Comparison of ENCODE assay signal across 17 mouse cellular contexts in genomic region chr2:44394956-44395501, GRCm38 (mm10).
DNase-seq lines count a peak whose midpoint lies in the region; ATAC-seq and TF ChIP-seq lines count a peak whose summit lies in the region.
"Had no signal": no experiment of that assay in that cellular context is flagged by ENCODE, and none has a peak within 500 bp of the region (broad histone marks: within the 10 kb centered on the region; RNA-seq: fewer than 3 reads in every experiment).

No protein-coding gene starts in this region.

- no peak overlapping the region for H3K4me2 ChIP-seq in forebrain, postnatal 0 days (ENCODE audit: low read depth)
- H3K4me2 ChIP-seq in neural tube, embryonic 12.5 days (replicated peaks): no peak overlapping the region
- 0 out of 2 replicates have a peak overlapping the region, but pooled peaks have one; percentile 17 for H3K4me2 ChIP-seq in limb, embryonic 13.5 days (replicated peaks)
- H3K4me2 ChIP-seq: heart, embryonic 12.5 days; liver, embryonic 12.5 days had no signal

- H3K27me3 ChIP-seq in forebrain, embryonic 10.5 days (ENCODE audit: poor library complexity, severe bottlenecking): peaks cover 37% of the 10 kb centered on the region
- no peaks in the 10 kb centered on the region for H3K27me3 ChIP-seq in forebrain, postnatal 0 days (ENCODE audit: insufficient read depth, low read length)
- no peaks in the 10 kb centered on the region for H3K27me3 ChIP-seq in neural tube, embryonic 12.5 days (replicated peaks)
- H3K27me3 ChIP-seq in limb, embryonic 13.5 days: no peaks in the 10 kb centered on the region
- H3K27me3 ChIP-seq: CH12.LX; heart, embryonic 12.5 days; liver, embryonic 12.5 days had no signal

- H3K4me1 ChIP-seq in forebrain, embryonic 10.5 days: peaks cover 35% of the 10 kb centered on the region
- H3K4me1 ChIP-seq in forebrain, postnatal 0 days (ENCODE audit: insufficient read depth): no peaks in the 10 kb centered on the region
- peaks cover 7% of the 10 kb centered on the region; the same call in 1 of the 2 replicates for H3K4me1 ChIP-seq in neural tube, embryonic 12.5 days
- H3K4me1 ChIP-seq in limb, embryonic 13.5 days: peaks cover 13% of the 10 kb centered on the region
- H3K4me1 ChIP-seq: heart, embryonic 12.5 days; liver, embryonic 12.5 days had no signal

- H3K27ac ChIP-seq in forebrain, embryonic 10.5 days: no peak overlapping the region
- no peak overlapping the region for H3K27ac ChIP-seq in forebrain, postnatal 0 days (ENCODE audit: low read depth, low read length)
- H3K27ac ChIP-seq in neural tube, embryonic 12.5 days: no peak overlapping the region
- H3K27ac ChIP-seq in limb, embryonic 13.5 days: no peak overlapping the region
- H3K27ac ChIP-seq: kidney, postnatal 0 days; liver, embryonic 12.5 days had no signal

- no peak overlapping the region for H3K9ac ChIP-seq in forebrain, postnatal 0 days
- no peak overlapping the region for H3K9ac ChIP-seq in neural tube, embryonic 12.5 days
- no peak overlapping the region for H3K9ac ChIP-seq in limb, embryonic 13.5 days
- H3K9ac ChIP-seq: heart, embryonic 12.5 days; liver, embryonic 12.5 days had no signal

- H3K4me3 ChIP-seq in forebrain, embryonic 10.5 days: no peak overlapping the region
- no peak overlapping the region for H3K4me3 ChIP-seq in forebrain, postnatal 0 days (ENCODE audit: low read depth, low read length)
- no peak overlapping the region for H3K4me3 ChIP-seq in neural tube, embryonic 12.5 days
- H3K4me3 ChIP-seq in limb, embryonic 13.5 days: no peak overlapping the region
- H3K4me3 ChIP-seq: heart, embryonic 12.5 days; liver, embryonic 12.5 days had no signal

- 18% methylated on average over 6 of the region's 6 CpGs for WGBS in forebrain, embryonic 10.5 days
- WGBS in forebrain, postnatal 0 days: 17% methylated on average over 6 of the region's 6 CpGs
- 35% methylated on average over 6 of the region's 6 CpGs for WGBS in neural tube, embryonic 12.5 days
- 15% methylated on average over 6 of the region's 6 CpGs for WGBS in limb, embryonic 13.5 days

- peak; percentile 27 for DNase-seq in forebrain, embryonic 10.5 days (ENCODE audit: extremely low spot score, low spot score)
- DNase-seq in forebrain, postnatal 0 days: no peak
- no peak for DNase-seq in neural tube, embryonic 10.5 days (ENCODE audit: extremely low spot score, low spot score)
- peak; percentile 42 for DNase-seq in retina, postnatal 1 day
- DNase-seq in adrenal gland, adult 18-20 months (ENCODE audit: low spot score in 2 of 2): no peak
- DNase-seq: adrenal gland, postnatal 36 days; cerebellum, postnatal 25 days; heart, postnatal 4 days; thymus, postnatal 4 days had no signal

- no peak for ATAC-seq in forebrain, postnatal 0 days
- 0 out of 2 replicates have a peak, but pooled peaks have one; percentile 29 for ATAC-seq in neural tube, embryonic 12.5 days (ENCODE audit: low FRiP score, low read depth)
- ATAC-seq in limb, embryonic 13.5 days (ENCODE audit: low FRiP score, low read depth): no peak
- ATAC-seq in erythroid progenitor cell, adult 5-6 weeks (replicated peaks; ENCODE audit: low FRiP score, poor library complexity, severe bottlenecking): no peak
- ATAC-seq: intestine, embryonic 16.5 days; liver, embryonic 12.5 days had no signal

- no peaks in the 10 kb centered on the region for H3K9me3 ChIP-seq in forebrain, embryonic 10.5 days
- H3K9me3 ChIP-seq in forebrain, postnatal 0 days (ENCODE audit: low read length): no peaks in the 10 kb centered on the region
- no peaks in the 10 kb centered on the region for H3K9me3 ChIP-seq in neural tube, embryonic 12.5 days
- no peaks in the 10 kb centered on the region for H3K9me3 ChIP-seq in limb, embryonic 13.5 days
- H3K9me3 ChIP-seq: heart, embryonic 12.5 days; liver, embryonic 12.5 days had no signal

- H3K36me3 ChIP-seq in forebrain, embryonic 10.5 days (replicated peaks): no peaks in the 10 kb centered on the region
- H3K36me3 ChIP-seq in forebrain, postnatal 0 days (ENCODE audit: insufficient read depth): no peaks in the 10 kb centered on the region
- H3K36me3 ChIP-seq in neural tube, embryonic 12.5 days: no peaks in the 10 kb centered on the region
- H3K36me3 ChIP-seq in limb, embryonic 13.5 days: no peaks in the 10 kb centered on the region
- H3K36me3 ChIP-seq: heart, embryonic 12.5 days; liver, embryonic 12.5 days had no signal

- no peak for TF ChIP-seq CTCF in forebrain, postnatal 0 days (IDR thresholded peaks at IDR 0.05; ENCODE audit: low read depth)

Comparison
In these comparisons a context has a peak if more than half of its experiments do, and no peak if none do; other contexts are left out.
1. DNase-seq: peak in forebrain, embryonic 10.5 days (single experiment) and retina, postnatal 1 day (single experiment); none in forebrain, postnatal 0 days (single experiment), neural tube, embryonic 10.5 days (single experiment) and adrenal gland, adult 18-20 months (0 of 2).